Mouse (Mus musculus): ENCODE measurements around the gene Prkn. TPM values are rescaled to one million over a fixed set of nuclear protein-coding genes. Genes with fewer than 3 reads are reported as not detected.

Gene Prkn
- total RNA-seq, 2 experiments from 2014 or later, result 10.6 to 10.8 TPM

- DNase-seq, result no peak
- intact Hi-C loops (cut with DNase I), result no loop called here
Observed at GRCm38 (mm10) chr17:11795979-11796378, 955.8 kb downstream of the Prkn start.

DNA sequence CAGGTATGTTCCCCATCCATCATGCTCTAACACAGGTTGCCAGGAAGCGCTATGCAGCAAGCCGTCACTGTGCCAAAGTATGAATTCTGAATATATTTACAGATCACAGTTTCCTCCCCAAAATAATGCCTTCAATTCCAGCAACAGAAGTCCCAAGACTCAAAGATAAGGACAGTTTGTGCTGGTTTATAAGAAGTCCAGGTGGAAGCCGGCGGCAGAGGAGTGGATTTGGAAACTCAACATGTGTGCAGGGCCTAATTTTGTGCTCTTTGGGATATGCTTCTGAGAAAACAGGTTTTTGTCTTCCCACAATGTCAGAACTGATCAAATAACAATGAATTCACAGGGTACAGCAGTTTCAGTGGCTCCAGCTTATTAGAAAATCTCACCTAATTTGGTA, 961.0 kb downstream of the Prkn start:
- intact Hi-C loops (cut with DNase I), result no loop called here
- DNase-seq, result no peak

DNA sequence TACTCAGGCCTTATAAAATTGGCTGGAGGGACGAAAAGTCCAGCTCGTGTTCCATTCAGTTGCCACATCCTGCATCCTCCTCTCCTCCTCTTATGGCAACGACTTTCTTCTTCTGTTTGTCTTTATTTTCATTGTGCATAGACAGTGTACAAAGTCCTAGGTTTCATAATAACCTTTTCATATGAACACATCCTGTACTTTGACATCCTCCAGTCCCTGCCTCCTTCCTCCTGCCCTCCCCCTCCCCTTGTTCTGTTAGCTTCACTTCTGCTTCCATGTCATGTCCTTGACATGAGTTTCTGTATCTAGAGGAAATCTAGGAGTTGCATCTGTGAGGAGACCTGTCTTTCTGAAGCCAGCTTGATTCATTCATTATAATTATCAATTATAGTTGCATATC, 967.1 kb downstream of the Prkn start:
- DNase-seq, result no peak
- intact Hi-C loops (cut with DNase I), result no loop called here

GRCm38 (mm10) chr17:11817886-11818285, 977.7 kb downstream of the Prkn start:
- intact Hi-C loops (cut with DNase I), result no loop called here
- no peak for DNase-seq

- no peak for DNase-seq
- intact Hi-C loops (cut with DNase I), result no loop called here
Observed at GRCm38 (mm10) chr17:11819506-11819905, 979.3 kb downstream of the Prkn start.

DNA sequence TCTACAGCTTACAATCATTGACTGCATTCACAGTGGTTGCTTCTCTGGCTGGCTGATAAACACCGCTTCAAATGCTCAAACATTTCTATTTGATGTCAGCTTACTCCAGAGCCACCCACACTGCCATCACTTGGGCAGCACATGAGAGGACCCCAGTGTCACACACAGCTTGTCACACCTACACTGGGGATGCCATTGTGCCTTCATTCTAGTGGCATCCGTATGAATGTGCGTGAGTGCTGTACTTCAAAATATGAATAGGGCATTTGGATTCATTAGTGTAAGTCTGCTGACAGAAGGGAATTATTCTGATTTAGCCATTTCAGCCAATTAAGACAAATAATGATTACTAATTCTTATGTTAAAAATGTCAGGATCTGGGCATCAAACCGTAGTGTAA, 980.6 kb downstream of the Prkn start:
- no peak for DNase-seq

DNA sequence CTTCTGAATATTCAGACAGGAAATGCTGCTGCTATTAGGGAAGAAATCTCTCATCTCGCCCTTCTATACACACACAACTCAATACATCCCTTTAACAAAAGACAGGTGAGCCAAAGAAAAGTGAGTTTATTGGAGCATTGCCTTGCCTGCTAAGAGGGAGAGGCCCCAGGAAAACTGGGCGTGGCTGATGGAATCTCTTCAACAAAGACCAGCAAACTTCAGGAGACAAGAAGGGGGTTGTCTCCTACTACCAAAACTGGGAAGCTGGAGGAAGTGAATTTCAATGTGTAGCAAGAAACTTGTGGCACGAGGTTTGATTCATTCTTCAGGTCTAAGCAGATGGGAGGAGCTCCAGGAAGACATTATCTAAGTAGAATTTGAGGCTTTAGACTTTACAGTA, 989.3 kb downstream of the Prkn start:
- intact Hi-C loops (cut with DNase I), result no loop called here
- DNase-seq, result no peak

More for the DNA sequence above, 980.6 kb downstream of the Prkn start:
- intact Hi-C loops (cut with DNase I), result no loop called here

DNA sequence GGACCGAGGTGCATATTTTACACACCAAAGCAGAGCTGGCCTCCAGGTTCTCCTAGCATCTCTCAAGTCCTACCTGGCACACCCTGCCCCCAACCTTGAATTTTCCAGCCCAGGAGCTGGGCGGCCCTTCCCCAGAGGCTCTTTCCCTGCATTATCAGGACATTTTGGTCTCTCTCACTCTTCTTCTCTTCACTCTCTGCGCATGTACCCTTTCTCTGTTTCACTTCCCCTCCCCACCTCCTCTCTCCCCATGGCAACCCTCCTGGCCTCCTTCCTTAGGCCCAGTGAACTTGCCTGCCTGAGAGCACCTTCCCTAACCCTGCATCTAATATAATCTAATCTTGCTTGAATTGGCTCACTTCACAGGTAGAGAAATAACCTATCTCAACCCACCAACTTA, 996.9 kb downstream of the Prkn start:
- intact Hi-C loops (cut with DNase I), result no loop called here
- no peak for DNase-seq

- intact Hi-C loops (cut with DNase I), result no loop called here
Observed at GRCm38 (mm10) chr17:11844436-11844835, 1004.3 kb downstream of the Prkn start.

DNA sequence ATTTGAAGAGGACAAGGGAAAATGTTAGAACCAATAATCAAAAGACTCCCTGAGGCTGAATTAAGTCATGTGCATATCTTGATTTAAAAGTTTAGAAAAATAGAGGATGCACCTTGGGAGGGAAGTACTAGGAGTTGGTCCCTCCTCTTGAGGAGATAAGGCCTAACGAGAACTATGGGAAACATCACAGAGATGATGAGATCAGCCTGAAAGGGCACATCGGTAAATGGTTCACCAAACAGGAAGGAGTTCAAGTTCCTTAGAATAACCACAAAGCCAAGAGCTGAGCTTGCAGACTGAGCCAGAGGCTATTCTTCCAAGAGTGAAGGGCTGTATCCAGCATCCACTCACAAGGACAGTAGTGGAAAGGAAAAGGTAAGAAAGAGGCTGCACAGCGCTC, 1004.8 kb downstream of the Prkn start:
- intact Hi-C loops (cut with DNase I), result no loop called here
- no peak for DNase-seq

More at GRCm38 (mm10) chr17:11844436-11844835, 1004.3 kb downstream of the Prkn start:
- no peak for DNase-seq

DNA sequence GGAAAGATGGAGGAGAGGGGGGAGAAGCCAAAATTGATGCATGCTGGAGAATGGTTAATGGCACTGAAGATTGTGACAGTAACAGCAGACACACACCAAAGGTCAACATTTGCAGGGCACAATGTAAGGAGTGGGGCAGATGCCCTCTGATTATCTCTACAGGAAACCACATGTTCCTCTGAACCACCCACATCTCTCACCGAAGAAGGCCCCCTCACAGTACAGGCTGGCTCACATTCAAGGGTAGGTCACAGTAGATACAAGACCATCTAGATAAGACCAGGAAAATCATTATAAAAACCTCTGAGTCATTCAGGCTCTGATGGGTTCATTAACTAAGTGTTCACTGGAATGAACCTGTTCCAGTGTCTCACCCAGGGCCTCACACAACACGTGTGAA, 1005.3 kb downstream of the Prkn start:
- intact Hi-C loops (cut with DNase I), result no loop called here
- no peak for DNase-seq

DNA sequence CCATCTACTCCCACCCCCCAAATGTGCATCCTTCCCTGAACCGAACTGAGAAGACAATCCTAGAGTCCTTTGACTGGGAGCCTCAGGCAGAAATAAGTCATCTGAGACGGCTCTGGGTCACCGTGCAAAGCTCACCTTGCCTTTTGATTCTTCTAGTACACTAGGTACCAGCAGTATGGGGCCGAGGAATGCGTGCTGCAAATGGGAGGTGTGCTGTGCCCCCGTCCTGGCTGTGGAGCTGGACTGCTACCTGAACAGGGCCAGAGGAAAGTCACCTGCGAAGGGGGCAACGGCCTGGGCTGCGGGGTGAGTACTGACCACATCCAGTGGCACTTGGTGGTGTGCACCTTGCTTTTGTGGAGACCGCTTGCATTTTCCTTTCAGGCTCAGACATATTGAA, 1014.4 kb downstream of the Prkn start:
- intact Hi-C loops (cut with DNase I), result no loop called here
- no peak for DNase-seq

- intact Hi-C loops (cut with DNase I), result no loop called here
- DNase-seq, result no peak
Observed at GRCm38 (mm10) chr17:11858772-11859405, 1018.7 kb downstream of the Prkn start.

GRCm38 (mm10) chr17:11861178-11861577, 1021.0 kb downstream of the Prkn start:
- intact Hi-C loops (cut with DNase I), result no loop called here
- no peak for DNase-seq

- intact Hi-C loops (cut with DNase I), result no loop called here
- no peak for DNase-seq
Observed at GRCm38 (mm10) chr17:11862360-11862759, 1022.2 kb downstream of the Prkn start.

DNA sequence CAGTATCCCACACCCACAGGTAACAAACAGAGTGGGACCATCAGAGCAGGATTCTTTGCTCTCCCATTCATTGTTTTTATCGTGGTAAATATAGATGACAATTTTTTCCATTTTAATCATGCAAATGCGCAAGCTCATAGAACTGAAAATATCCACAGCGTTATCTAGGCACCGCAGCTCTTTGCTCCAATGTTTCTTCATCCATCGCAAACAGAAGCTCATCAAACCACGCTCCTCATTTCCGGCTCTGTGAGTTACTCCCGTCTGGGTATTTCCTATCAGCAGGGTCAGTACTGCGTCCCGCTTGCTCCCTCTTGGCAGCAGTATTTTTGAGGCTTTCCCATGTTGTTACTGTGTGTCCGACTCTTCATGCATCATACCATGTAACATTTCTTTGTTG, 1022.8 kb downstream of the Prkn start:
- no peak for DNase-seq
- intact Hi-C loops (cut with DNase I), result no loop called here

DNA sequence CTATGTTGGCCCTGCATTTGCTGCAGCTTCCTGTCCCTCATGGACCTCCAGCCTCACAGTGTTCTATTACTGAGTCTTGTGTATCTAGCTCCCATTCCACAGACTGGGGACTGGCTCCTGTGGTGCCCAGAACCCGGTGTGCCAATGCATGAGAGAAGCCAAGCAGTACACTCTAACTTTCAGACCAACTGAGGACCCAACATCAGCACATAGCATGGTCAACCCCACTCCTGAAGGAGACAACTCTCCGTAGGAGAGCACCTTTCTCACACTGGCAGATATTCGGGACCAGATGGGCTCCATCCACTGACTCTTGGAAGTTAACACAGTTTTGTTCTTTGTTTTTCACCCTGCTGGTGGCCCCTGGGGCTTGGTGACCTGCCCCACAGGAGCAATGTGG, 1026.0 kb downstream of the Prkn start:
- DNase-seq, result no peak
- intact Hi-C loops (cut with DNase I), result no loop called here

DNA sequence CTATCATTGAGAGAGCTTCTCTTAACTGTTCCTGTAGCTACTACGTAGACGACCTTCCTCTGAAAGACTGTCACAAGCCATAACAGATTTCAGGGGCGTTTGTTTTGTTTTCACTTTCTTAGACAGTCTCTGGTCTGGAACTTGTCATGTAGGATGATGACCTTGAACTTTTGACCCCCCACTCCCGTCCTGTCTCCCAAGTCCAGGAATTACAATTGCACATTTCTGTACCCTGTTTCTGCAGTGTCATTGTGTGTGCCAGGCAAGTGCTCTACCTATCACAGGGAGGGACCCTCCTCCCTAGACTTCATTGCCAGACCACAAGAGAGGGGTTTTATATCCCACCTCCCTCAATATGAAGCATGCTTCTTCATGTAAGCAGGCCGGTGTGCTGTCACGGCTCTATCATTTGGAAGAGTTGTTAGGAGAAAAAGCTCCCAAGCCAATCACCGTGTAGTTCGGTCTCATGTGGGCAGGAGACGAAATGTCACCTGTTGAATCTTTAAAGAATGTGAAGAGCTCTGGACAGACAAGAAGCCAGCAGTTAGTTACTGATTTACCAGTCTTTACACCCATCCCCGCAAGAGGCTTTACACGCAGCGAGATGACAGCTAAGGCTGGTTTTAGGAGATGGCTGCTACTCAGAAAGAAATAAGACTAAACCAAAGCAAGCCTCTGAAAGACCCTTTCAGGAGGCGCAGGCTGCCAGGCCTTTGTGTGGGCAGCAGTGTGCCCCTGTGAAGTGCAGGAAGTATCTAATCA, 1027.3 kb downstream of the Prkn start:
- intact Hi-C loops (cut with DNase I), result no loop called here
- no peak for DNase-seq

DNA sequence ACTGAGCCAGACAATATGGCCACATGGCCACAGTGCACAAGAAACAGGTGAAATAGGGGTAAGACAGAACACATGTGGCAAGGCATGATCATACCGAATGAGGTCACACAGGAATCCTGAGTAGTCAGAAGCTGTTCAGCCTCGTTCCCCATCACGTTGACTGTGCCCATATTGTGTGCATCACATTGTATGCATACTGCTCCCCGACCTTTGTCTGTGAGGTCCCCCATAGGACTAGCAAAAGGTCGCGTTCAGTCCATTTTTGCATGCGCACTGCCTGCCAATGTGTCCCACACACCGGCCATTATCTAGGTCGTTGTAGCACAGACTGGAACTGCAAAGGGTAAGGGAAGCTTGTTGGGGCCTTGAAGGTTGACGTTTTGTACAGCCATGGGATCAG, 1030.4 kb downstream of the Prkn start:
- DNase-seq, result no peak
- intact Hi-C loops (cut with DNase I), result no loop called here

DNA sequence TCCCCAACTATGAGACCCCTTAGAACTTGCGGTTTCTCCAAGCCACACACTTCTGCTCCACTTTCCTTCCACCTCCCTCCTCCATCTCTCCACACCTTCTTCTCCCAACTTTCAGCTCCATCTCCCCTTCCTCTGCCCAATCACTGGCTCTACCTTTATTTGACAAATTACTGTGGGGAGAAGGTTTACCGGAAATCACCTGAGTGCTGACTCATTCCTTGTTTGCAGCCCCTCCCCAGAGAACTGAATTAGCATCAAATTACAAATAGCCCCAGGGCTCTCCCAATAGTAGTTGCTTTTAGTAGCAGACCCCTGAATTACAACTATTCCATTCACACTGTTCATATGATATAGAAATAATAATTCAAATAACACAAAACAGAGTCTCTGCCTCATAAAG, 1036.1 kb downstream of the Prkn start:
- no peak for DNase-seq
- intact Hi-C loops (cut with DNase I), result no loop called here

- DNase-seq, result no peak
- intact Hi-C loops (cut with DNase I), result no loop called here
Observed at GRCm38 (mm10) chr17:11881110-11881820, 1041.1 kb downstream of the Prkn start.

- intact Hi-C loops (cut with DNase I), result no loop called here
- DNase-seq, result no peak
Observed at GRCm38 (mm10) chr17:11885601-11886000, 1045.4 kb downstream of the Prkn start.

Measured in heart, postnatal 36 days (tissue).